Mouse (Mus musculus) CH12.LX (cell line): ENCODE results near the gene Gm49333. TPM values are rescaled to one million over a fixed set of nuclear protein-coding genes. Genes with fewer than 3 reads are reported as not detected.

Experiments used
- DNase-seq: peaks from one replicate; pipeline ENCODE4 v3.0.0-alpha.2; 2013; ENCODE audit errors: extremely low read depth
- H3K27ac ChIP-seq: 2 replicates; pipeline ENCODE4 v1.5.1; 2012; ENCODE audit warnings: low read depth, mild to moderate bottlenecking, control low read depth, moderate library complexity; ENCODE audit not compliant: insufficient read depth
- H3K27me3 ChIP-seq: replicated peaks from 2 replicates; pipeline ENCODE3; 2012; ENCODE audit warnings: inconsistent platforms
- H3K36me3 ChIP-seq, 2 experiments: replicated peaks in 1 of 2; 2 replicates each; pipeline versions ENCODE3 to v1.6.1; 2012; ENCODE audit warnings: inconsistent platforms in 1 of 2, low read length in 1 of 2, mild to moderate bottlenecking in 1 of 2, mixed read lengths in 1 of 2, moderate library complexity in 1 of 2; ENCODE audit not compliant: control insufficient read depth in 1 of 2, insufficient read depth in 1 of 2
- H3K4me1 ChIP-seq, 2 experiments: 2 replicates each; pipeline ENCODE4 v1.6.1; 2012; ENCODE audit warnings: inconsistent platforms in 1 of 2, moderate library complexity in 1 of 2; ENCODE audit not compliant: insufficient read depth in 2 of 2, control insufficient read depth in 1 of 2
- H3K4me2 ChIP-seq: 2 replicates; pipeline ENCODE4 v1.6.1; 2012; ENCODE audit warnings: low read depth, mild to moderate bottlenecking, control low read depth; ENCODE audit not compliant: poor library complexity, insufficient read depth, severe bottlenecking
- H3K4me3 ChIP-seq, 3 experiments: fragments of 150-350 bp in 1 of 3; sonication (generic) in 1 of 3; replicated peaks in 1 of 3; 2 replicates each; pipeline versions ENCODE3 to v1.5.1; 2011 to 2012; ENCODE audit warnings: low read depth in 2 of 3, low read length in 2 of 3, mild to moderate bottlenecking in 2 of 3, moderate library complexity in 2 of 3, control low read depth in 1 of 3, improper control_type of control experiment in 1 of 3, inconsistent platforms in 1 of 3, mixed read lengths in 1 of 3; ENCODE audit not compliant: poor library complexity in 1 of 3
- H3K79me2 ChIP-seq: replicated peaks from 2 replicates; pipeline ENCODE4 v1.6.1; 2012; ENCODE audit warnings: mild to moderate bottlenecking, moderate library complexity; ENCODE audit not compliant: control insufficient read depth, poor library complexity, insufficient read depth, severe bottlenecking; ENCODE audit errors: extremely low read depth
- H3K9ac ChIP-seq: 2 replicates; pipeline ENCODE4 v1.6.1; 2012; ENCODE audit warnings: low read depth, mild to moderate bottlenecking, control low read depth, moderate library complexity; ENCODE audit not compliant: insufficient read depth
- H3K9me3 ChIP-seq: replicated peaks from 2 replicates; pipeline ENCODE3; 2012; ENCODE audit warnings: low read length, inconsistent platforms, mixed read lengths
- CTCF ChIP-seq, 2 experiments: IDR thresholded peaks in 1 of 2; conservative IDR thresholded peaks in 1 of 2; 2 replicates each; pipeline ENCODE4 v1.5.1; 2011 to 2012; ENCODE audit warnings: low read depth in 2 of 2, low read length in 2 of 2, improper control_type of control experiment in 1 of 2, inconsistent platforms in 1 of 2, mild to moderate bottlenecking in 1 of 2, moderate library complexity in 1 of 2
- JUN ChIP-seq: IDR thresholded peaks from 2 replicates; pipeline ENCODE4 v1.6.1; 2011; ENCODE audit warnings: low read depth, mild to moderate bottlenecking, low read length, improper control_type of control experiment, moderate library complexity; ENCODE audit not compliant: insufficient read depth
- MAZ ChIP-seq: IDR thresholded peaks from 2 replicates; pipeline ENCODE4 v1.6.1; 2012; ENCODE audit warnings: low read depth, mild to moderate bottlenecking, inconsistent platforms, low read length, improper control_type of control experiment, moderate library complexity
- MXI1 ChIP-seq: IDR thresholded peaks from 2 replicates; pipeline ENCODE4 v1.6.1; 2011; ENCODE audit warnings: mild to moderate bottlenecking, low read depth, low read length, improper control_type of control experiment
- PAX5 ChIP-seq: IDR thresholded peaks from 2 replicates; pipeline ENCODE4 v1.6.1; 2012; ENCODE audit warnings: low read length, inconsistent platforms, mixed read lengths
- POLR2A ChIP-seq: IDR thresholded peaks from 2 replicates; pipeline ENCODE4 v1.6.1; 2011; ENCODE audit warnings: low read depth, mild to moderate bottlenecking, improper control_type of control experiment, low read length
- POLR2AphosphoS2 ChIP-seq: IDR thresholded peaks from 2 replicates; pipeline ENCODE4 v1.6.1; 2011; ENCODE audit warnings: low read depth, low read length, improper control_type of control experiment
- UBTF ChIP-seq: IDR thresholded peaks from 2 replicates; pipeline ENCODE4 v1.6.1; 2012; ENCODE audit warnings: low read depth, mild to moderate bottlenecking, inconsistent platforms, low read length, improper control_type of control experiment, moderate library complexity
- ZMIZ1 ChIP-seq: IDR thresholded peaks from 2 replicates; pipeline ENCODE4 v1.6.1; 2012; ENCODE audit warnings: low read depth, mild to moderate bottlenecking, inconsistent platforms, low read length, improper control_type of control experiment
- ZNF384 ChIP-seq: IDR thresholded peaks from 2 replicates; pipeline ENCODE4 v1.6.1; 2012; ENCODE audit warnings: low read depth, low read length, improper control_type of control experiment, inconsistent platforms
- dilution Hi-C: fragments of 300-500 bp; cut with MboI; formaldehyde crosslinking; loops from 2 replicates; pipeline ENCODE4 v1.14.3; 2020; ENCODE audit warnings: low sequenced_read_pairs; ENCODE audit not compliant: extremely low pct_unique_long_range_greater_than_20kb, extremely low pct_ligation_motif_present
- in situ Hi-C: fragments of 300-500 bp; cut with MboI; formaldehyde crosslinking; loops from 3 replicates; pipeline ENCODE4 v1.14.3; 2019; ENCODE audit warnings: low sequenced_read_pairs, low pct_ligation_motif_present, low pct_unique_long_range_greater_than_20kb, mixed read lengths
- polyA plus RNA-seq: library from polyadenylated mRNA; unstranded; fragments of >175 nt; gene quantifications from 2 replicates; pipeline ENCODE4 v1.2.1, GENCODE M21; 2012; ENCODE audit warnings: low read depth; ENCODE audit not compliant: insufficient read length
- total RNA-seq, 2 experiments: library from RNA; depleted of rRNA; stranded (reverse); fragments of 300-350 nt in 1 of 2; fragments of >200 nt in 1 of 2; gene quantifications; 2 replicates each; pipeline ENCODE4 v1.2.3; 2012 to 2014

The Gm49333 gene
- total and polyA plus RNA-seq, 3 experiments = not detected

GRCm38 (mm10) chr16:20690774-20691173, 79.4 kb downstream of the Gm49333 start:
- Histone ChIP-seq H3K4me3 (no peak overlapping the region), H3K36me3 (peaks cover 63 to 81% of the 10 kb centered on the region in 2 experiments), H3K4me2 (no peak overlapping the region), H3K4me1 (peaks cover 0 to 33% of the 10 kb centered on the region in 2 experiments; a peak in 2 of 4 replicates), H3K27ac (no peak overlapping the region), H3K9me3 (no peaks in the 10 kb centered on the region), H3K27me3 (no peaks in the 10 kb centered on the region), H3K79me2 (no peaks in the 10 kb centered on the region), H3K9ac (no peak overlapping the region)
- dilution Hi-C loops = no loop called here
- in situ Hi-C loops = no loop called here
- DNase-seq = no peak
- no peak for TF ChIP-seq UBTF
- TF ChIP-seq MXI1 = no peak
- 0 out of 2 replicates have a peak, but pooled peaks have one; percentile 40 for TF ChIP-seq POLR2AphosphoS2
- no peak for TF ChIP-seq ZMIZ1
- no peak for TF ChIP-seq ZNF384
- TF ChIP-seq CTCF (conservative IDR thresholded peaks at IDR 0.05 in 1 of 2, IDR thresholded peaks at IDR 0.05 in 1 of 2; ENCODE audit: low read depth in 2 of 2, low read length in 2 of 2) = no peak

- Histone ChIP-seq H3K4me3 (no peak overlapping the region), H3K27ac (no peak overlapping the region), H3K9ac (no peak overlapping the region), H3K9me3 (no peaks in the 10 kb centered on the region), H3K4me1 (peaks cover 0 to 33% of the 10 kb centered on the region in 2 experiments; a peak in 2 of 4 replicates), H3K36me3 (peaks cover 55 to 79% of the 10 kb centered on the region in 2 experiments), H3K27me3 (no peaks in the 10 kb centered on the region), H3K4me2 (no peak overlapping the region), H3K79me2 (no peaks in the 10 kb centered on the region)
- dilution Hi-C loops (no loop called here), in situ Hi-C loops (no loop called here)
- DNase-seq = no peak
- peak; percentile 75 for TF ChIP-seq ZNF384
- TF ChIP-seq JUN = no peak
Measured at GRCm38 (mm10) chr16:20691617-20692016, 80.2 kb downstream of the Gm49333 start.

- Histone ChIP-seq H3K27ac (no peak overlapping the region), H3K27me3 (no peaks in the 10 kb centered on the region), H3K36me3 (peaks cover 47 to 71% of the 10 kb centered on the region in 2 experiments), H3K9ac (no peak overlapping the region), H3K4me2 (no peak overlapping the region), H3K79me2 (no peaks in the 10 kb centered on the region), H3K4me1 (peaks cover 0 to 33% of the 10 kb centered on the region in 2 experiments; a peak in 2 of 4 replicates), H3K9me3 (no peaks in the 10 kb centered on the region), H3K4me3 (no peak overlapping the region)
- TF ChIP-seq MAZ (0 out of 2 replicates have a peak, but pooled peaks have one; percentile 3), PAX5 (no peak), POLR2A (peak; percentile 33; the same call in 1 of the 2 replicates)
- dilution Hi-C loops (no loop called here), in situ Hi-C loops (no loop called here)
- DNase-seq = no peak
Measured at GRCm38 (mm10) chr16:20692241-20692965, 81.0 kb downstream of the Gm49333 start.
